Mouse (Mus musculus): ENCODE data around the gene H2-M10.6. TPM values are rescaled to one million over a fixed set of nuclear protein-coding genes. Genes with fewer than 3 reads are reported as not detected.

The H2-M10.6 gene
- total and polyA plus RNA-seq, 3 experiments = not detected

DNA sequence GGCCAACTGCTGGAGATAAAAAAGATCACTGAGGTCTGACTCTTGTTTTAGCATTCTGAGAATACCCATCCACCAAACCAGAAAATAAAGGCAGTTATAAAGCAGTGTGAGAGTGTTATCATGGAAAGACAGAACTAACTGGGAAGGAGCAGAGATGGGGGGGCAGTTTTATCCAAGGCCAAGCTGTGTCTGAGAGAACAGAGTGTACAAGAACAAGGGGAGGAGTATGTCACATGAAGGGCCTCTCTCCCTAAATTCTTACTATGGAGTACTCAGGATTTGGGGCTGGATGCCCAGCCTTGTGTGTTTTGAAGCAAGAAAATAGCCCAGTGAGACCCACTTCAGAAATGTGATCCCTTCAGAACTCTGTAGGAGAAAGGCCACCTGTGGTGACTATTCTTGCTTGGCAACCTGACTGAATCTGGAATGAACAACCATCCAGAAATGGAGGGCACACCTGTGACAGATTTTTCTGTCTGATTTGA lies 29.0 kb downstream of the H2-M10.6 start:
- no peak for DNase-seq

DNA sequence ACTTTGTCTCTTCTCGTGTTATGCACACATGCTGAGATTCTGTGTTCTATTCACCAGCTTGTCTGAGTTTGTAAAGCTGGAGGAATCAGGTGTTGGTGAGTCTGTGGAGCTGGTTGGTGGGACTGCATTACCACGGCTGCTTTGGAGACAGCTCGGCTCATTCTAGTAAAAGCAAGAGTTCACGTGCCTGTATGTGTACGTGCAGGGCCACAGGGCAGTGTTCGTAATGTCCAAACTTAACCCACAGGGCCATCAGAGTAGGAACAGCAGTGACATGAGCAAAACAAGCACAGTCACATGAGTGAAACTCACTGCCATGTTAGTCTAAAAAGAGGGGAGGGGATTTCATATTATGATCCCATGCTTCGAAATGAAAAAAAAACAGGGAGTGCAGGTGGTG lies 31.7 kb downstream of the H2-M10.6 start:
- no peak for DNase-seq

DNA sequence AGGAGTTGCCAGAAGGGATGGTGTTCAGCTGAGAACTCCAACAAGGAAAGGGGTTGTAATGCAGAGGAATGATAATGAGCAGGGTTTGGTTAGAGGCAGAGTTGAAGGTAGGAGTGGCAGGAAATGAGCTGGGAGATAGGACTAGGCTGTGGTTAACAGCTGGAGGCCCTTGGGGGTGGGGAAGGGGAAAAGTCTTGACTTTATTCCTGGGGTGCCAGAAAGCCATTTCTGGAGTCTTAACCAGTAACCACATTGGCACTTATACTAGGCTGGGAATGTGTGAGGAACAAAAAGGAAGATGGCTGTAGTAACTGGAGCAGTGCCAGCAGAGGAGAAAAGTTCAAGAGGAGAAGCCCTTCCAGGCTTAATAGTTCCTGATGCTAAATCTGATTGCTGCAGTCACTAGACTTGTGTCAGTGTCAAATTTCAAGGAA lies 32.3 kb downstream of the H2-M10.6 start:
- peak; percentile 26 for DNase-seq

DNA sequence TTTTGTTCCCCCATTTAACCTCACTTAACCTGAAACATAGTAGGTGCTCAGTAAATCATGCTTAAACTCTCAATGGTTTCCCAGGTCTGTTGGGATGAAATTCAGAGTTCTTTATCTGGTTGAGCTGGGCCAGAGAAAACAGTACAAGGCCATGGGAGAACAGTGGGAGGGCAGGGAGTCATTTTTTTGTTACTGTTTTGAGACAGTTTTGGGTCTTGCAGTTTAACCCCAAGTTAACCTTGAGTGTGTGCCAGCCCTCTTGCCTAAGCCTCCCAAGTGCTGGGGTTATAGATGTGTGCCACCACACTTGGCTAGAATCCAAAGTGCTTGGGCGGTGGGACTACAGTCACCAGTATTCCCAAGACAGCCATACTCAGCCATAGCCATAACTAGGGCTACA lies 32.8 kb downstream of the H2-M10.6 start:
- DNase-seq = peak; percentile 83

DNA sequence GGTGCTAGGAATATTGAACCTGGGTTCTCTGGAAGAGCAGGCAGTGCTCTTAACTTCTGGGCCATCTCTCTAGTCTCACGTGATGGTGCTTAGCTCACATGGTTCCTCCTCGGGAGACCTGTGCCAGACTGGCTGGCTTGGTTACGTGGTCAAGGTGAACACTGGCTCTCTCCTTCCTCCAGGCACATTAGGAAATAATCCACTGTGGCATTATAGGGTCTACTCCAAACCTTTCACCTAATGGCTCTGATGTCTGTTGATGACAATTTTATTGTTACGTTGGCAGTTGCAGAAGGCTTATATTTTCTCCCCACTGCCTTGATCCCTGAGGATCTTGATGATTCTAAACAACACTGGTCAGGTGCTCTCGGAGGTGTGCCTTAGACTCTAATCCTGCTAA lies 36.9 kb downstream of the H2-M10.6 start:
- DNase-seq = no peak

DNA sequence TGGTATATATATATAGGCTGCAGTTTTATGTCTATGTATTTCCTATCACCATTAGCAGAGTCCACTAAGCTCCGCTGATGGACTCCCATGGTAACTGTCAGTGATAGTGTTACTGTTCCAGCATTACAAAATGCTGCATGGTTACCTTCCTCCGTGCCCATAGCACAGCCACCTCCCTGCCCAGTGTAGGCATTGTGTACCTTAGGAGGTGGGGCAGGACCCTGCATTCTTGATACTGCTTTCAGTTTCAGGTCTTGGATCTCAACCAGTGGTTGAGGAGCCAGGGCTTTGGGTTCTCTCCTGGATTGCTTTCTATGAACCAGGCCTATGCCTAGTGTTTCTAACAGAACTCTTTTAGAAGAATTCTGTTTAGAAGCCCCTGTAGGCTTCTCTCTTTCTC lies 38.0 kb downstream of the H2-M10.6 start:
- DNase-seq = no peak

DNA sequence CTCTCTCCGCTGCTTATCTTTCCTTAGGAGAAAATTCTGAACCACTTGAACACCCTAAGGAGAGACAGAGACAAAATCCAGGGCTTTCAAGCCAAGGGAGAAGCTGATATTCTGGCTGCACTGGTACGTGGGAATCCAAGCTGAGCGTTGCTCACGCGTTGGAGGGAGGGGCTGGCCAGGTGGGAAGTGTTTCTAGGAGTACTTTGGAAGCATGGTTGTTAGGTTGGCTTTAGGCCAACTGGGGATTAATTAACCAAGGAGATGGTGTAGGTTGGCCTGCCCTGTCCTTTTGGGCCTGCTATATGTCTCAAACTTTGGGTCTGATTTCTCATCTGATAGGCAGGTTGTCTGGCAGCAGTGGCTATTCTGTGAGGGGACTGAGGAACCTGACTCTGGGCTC lies 39.2 kb downstream of the H2-M10.6 start:
- DNase-seq = no peak

DNA sequence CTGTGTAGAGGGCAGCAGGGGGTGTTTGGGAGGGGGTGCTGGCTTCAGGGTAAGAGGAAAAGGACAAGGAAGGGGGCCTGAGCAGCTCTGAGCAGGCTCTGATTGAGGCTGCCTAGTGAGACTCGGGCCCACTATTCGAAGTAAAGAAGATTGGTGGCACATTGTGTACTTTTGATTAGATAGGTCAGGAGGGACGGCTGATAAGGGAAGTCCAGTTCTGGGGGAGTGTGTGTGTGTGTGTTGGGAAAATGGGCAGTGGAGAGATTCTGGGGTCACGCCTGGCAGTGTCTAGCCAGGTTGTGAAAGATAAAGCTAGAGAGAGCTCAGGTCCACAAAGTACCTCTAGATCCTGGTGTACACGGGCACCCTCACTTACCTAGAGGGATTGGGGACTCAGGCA lies 39.7 kb downstream of the H2-M10.6 start:
- DNase-seq = no peak

DNA sequence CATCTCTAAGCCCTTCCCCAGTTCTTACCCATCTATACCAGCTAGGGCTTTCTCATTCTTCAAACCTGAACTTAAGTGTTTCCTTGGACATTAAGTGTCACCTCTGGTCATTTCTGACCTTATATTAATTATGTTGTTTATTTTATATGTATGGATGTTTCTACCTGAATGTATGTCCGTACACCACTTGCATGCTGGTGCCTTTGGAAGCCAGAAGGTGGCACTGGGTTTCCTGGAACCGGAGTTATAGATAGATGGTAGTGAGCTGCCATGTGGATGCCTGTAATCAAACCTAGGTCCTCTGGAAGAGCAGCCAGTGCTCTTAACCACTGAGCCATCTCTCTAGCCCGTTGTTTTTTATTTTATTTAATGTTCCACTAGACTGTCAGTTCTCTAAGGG lies 43.5 kb downstream of the H2-M10.6 start:
- DNase-seq = no peak

DNA sequence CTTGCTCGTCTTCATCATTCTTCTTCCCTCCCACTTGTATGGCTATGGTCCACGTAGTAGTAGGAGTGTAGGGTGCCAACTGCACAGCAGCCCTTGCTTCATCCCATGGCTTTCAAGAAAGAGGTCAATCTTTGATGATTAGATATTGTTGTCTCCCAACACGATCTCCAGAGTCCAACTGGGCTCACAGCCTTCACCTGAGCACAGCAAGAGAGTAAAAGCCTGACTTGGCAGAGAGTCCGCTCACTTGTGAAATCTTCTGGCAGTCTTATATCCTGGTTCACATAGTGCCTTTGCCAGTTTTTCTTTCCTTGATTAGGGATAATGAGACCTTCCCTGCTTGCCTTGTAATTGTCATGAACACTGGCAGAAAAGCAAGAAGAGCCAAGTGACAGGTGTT lies 44.3 kb downstream of the H2-M10.6 start:
- DNase-seq = no peak

DNA sequence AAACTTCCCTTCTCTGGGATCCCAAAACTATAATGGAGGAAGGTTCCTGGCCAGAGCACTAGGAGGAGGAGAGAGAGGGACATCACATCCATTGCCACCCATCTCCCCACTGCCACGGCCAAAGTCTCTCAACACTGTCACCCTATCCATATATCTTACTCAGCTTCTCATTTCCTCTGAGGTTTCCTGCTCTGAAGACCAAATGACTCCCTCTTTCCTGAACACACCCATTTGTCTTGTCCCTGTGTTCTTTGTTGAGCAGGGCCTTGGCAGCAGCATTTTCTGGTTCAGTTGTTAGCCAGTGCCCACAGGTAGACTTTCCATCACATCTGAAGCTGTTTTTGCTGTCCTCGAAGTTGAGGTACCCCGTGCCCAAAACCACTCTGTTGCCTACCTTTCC lies 46.2 kb downstream of the H2-M10.6 start:
- no peak for DNase-seq

DNA sequence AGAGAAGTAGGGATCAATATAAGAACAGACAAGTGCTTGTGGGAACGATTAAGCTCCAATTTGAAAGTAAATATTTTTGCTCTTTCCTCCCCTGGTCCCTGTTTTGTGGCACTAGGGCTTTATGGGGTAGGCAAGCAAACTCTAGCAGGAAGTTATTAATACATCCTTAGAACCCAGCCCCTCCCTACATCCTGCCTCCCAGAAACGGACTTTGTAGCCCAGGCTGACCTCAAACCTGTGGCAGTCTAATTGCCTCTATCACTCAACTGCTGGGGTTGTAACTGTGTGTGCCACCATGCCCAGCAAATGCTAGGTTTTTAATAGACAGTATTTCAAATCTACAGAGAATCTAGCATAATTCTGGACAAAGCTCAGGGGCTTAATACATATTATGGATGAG lies 49.7 kb downstream of the H2-M10.6 start:
- no peak for DNase-seq

Other genes starting within 250 kb of the H2-M10.6 start
- gene H2-M9, start 169.5 kb upstream of the H2-M10.6 start, total RNA-seq (2021) = under 1 TPM in 1 of 2 experiments, not detected in 1; 0.28 TPM
- gene H2-M9, start 169.5 kb upstream of the H2-M10.6 start, polyA plus RNA-seq (2012; rRNA removed) = not detected in 2 replicates
- not detected for gene H2-M1, start 140.0 kb upstream of the H2-M10.6 start, total RNA-seq (2021)
- gene H2-M1, start 140.0 kb upstream of the H2-M10.6 start, polyA plus RNA-seq (2012; rRNA removed) = not detected in 2 replicates
- gene H2-M10.5, start 39.3 kb upstream of the H2-M10.6 start, total RNA-seq (2021) = not detected
- gene H2-M10.5, start 39.3 kb upstream of the H2-M10.6 start, polyA plus RNA-seq (2012; rRNA removed) = not detected in 2 replicates
- 10 to 100 TPM; 49.1 to 54.6 TPM for gene Trim26, start 25.0 kb downstream of the H2-M10.6 start, total RNA-seq (2021)
- 38.8 and 40.9 TPM in 2 replicates for gene Trim26, start 25.0 kb downstream of the H2-M10.6 start, polyA plus RNA-seq (2012; rRNA removed)
- not detected for gene Trim15, start 55.0 kb downstream of the H2-M10.6 start, total RNA-seq (2021)
- gene Trim15, start 55.0 kb downstream of the H2-M10.6 start, polyA plus RNA-seq (2012; rRNA removed) = not detected in 2 replicates
- gene Trim10, start 57.4 kb downstream of the H2-M10.6 start, total RNA-seq (2021) = under 1 TPM; 0.12 to 0.14 TPM
- gene Trim10, start 57.4 kb downstream of the H2-M10.6 start, polyA plus RNA-seq (2012; rRNA removed) = 0.04 TPM in 1 of 2 replicates, not detected in the other
- gene Trim40, start 78.0 kb downstream of the H2-M10.6 start, total RNA-seq (2021) = 1 to 10 TPM in 1 of 2 experiments, under 1 TPM in 1; 0.23 to 1.3 TPM
- gene Trim40, start 78.0 kb downstream of the H2-M10.6 start, polyA plus RNA-seq (2012; rRNA removed) = 0.33 and 0.86 TPM in 2 replicates
- gene Trim31, start 85.9 kb downstream of the H2-M10.6 start, total RNA-seq (2021) = not detected
- not detected in 2 replicates for gene Trim31, start 85.9 kb downstream of the H2-M10.6 start, polyA plus RNA-seq (2012; rRNA removed)
- gene Rnf39, start 130.7 kb downstream of the H2-M10.6 start, total RNA-seq (2021) = under 1 TPM; 0.35 to 0.49 TPM
- 0.29 and 2.1 TPM in 2 replicates for gene Rnf39, start 130.7 kb downstream of the H2-M10.6 start, polyA plus RNA-seq (2012; rRNA removed)
- 100 to 1,000 TPM; 104 to 111 TPM for gene Ppp1r11, start 139.6 kb downstream of the H2-M10.6 start, total RNA-seq (2021)
- 21.4 and 23.1 TPM in 2 replicates for gene Ppp1r11, start 139.6 kb downstream of the H2-M10.6 start, polyA plus RNA-seq (2012; rRNA removed)
- gene Znrd1, start 146.4 kb downstream of the H2-M10.6 start, total RNA-seq (2021) = 10 to 100 TPM; 41.1 to 41.6 TPM
- 11.6 and 12.8 TPM in 2 replicates for gene Znrd1, start 146.4 kb downstream of the H2-M10.6 start, polyA plus RNA-seq (2012; rRNA removed)
- 10 to 100 TPM; 12.4 to 14.8 TPM for gene Znrd1as, start 146.4 kb downstream of the H2-M10.6 start, total RNA-seq (2021)
- 0.32 and 0.57 TPM in 2 replicates for gene Znrd1as, start 146.4 kb downstream of the H2-M10.6 start, polyA plus RNA-seq (2012; rRNA removed)
- gene 2410137M14Rik, start 169.1 kb downstream of the H2-M10.6 start, total RNA-seq (2021) = not detected
- gene 2410137M14Rik, start 169.1 kb downstream of the H2-M10.6 start, polyA plus RNA-seq (2012; rRNA removed) = not detected in 2 replicates
- gene H2-M5, start 177.4 kb downstream of the H2-M10.6 start, total RNA-seq (2021) = not detected
- gene H2-M5, start 177.4 kb downstream of the H2-M10.6 start, polyA plus RNA-seq (2012; rRNA removed) = not detected in 2 replicates
- 1 to 10 TPM; 2.0 to 2.1 TPM for gene Zfp57, start 189.0 kb downstream of the H2-M10.6 start, total RNA-seq (2021)
- gene Zfp57, start 189.0 kb downstream of the H2-M10.6 start, polyA plus RNA-seq (2012; rRNA removed) = 0.70 and 0.98 TPM in 2 replicates
- not detected for gene Mog, start 211.2 kb downstream of the H2-M10.6 start, total RNA-seq (2021)
- not detected in 2 replicates for gene Mog, start 211.2 kb downstream of the H2-M10.6 start, polyA plus RNA-seq (2012; rRNA removed)
- gene Gabbr1, start 233.8 kb downstream of the H2-M10.6 start, total RNA-seq (2021) = 10 to 100 TPM; 22.5 to 25.7 TPM
- 28.3 and 29.1 TPM in 2 replicates for gene Gabbr1, start 233.8 kb downstream of the H2-M10.6 start, polyA plus RNA-seq (2012; rRNA removed)